Mouse (Mus musculus) limb, embryonic 14.5 days (tissue): ENCODE data around the gene Tshz2. TPM values are rescaled to one million over a fixed set of nuclear protein-coding genes. Genes with fewer than 3 reads are reported as not detected.
A peak's percentile ranks its signal among the peaks of the same experiment; 100 is the strongest.

ENCODE experiments used
- ATAC-seq: fragments of 200-750 bp; cut with Nextera tagmentation; 2 replicates; pipeline ENCODE4 v1.8.0; 2017; ENCODE audit warnings: low read depth, moderate number of reproducible peaks, moderate TSS enrichment; ENCODE audit not compliant: low FRiP score
- DNase-seq: peaks from one replicate; pipeline ENCODE4 v3.0.0-alpha.2; 2015; ENCODE audit warnings: low spot score
- H3K27ac ChIP-seq: fragments of 300-500 bp; sonication (generic); replicated peaks from 2 replicates; pipeline ENCODE4 v1.5.1; 2014; ENCODE audit warnings: low read depth, mild to moderate bottlenecking, low read length, moderate library complexity, mixed read lengths
- H3K27me3 ChIP-seq: fragments of 300-500 bp; sonication (generic); 2 replicates; pipeline ENCODE4 v1.6.1; 2014; ENCODE audit warnings: low read length, mixed read lengths; ENCODE audit not compliant: control insufficient read depth, insufficient read depth
- H3K36me3 ChIP-seq: fragments of 300-500 bp; sonication (generic); 2 replicates; pipeline ENCODE4 v1.6.1; 2014; ENCODE audit warnings: mild to moderate bottlenecking, low read length, moderate library complexity, mixed read lengths; ENCODE audit not compliant: control insufficient read depth, insufficient read depth
- H3K4me1 ChIP-seq: fragments of 300-500 bp; sonication (generic); 2 replicates; pipeline ENCODE4 v1.6.1; 2014; ENCODE audit warnings: antibody characterized with exemption, low read length, mixed read lengths; ENCODE audit not compliant: control insufficient read depth, insufficient read depth
- H3K4me2 ChIP-seq: fragments of 300-500 bp; sonication (generic); replicated peaks from 2 replicates; pipeline ENCODE4 v1.6.1; 2014; ENCODE audit warnings: low read depth, mild to moderate bottlenecking, low read length, moderate library complexity; ENCODE audit not compliant: severe bottlenecking
- H3K4me3 ChIP-seq: fragments of 300-500 bp; sonication (generic); replicated peaks from 2 replicates; pipeline ENCODE4 v1.5.1; 2014; ENCODE audit warnings: low read length
- H3K9ac ChIP-seq: fragments of 300-500 bp; sonication (generic); 2 replicates; pipeline ENCODE4 v1.6.1; 2014; ENCODE audit warnings: mild to moderate bottlenecking, low read depth, low read length, moderate library complexity; ENCODE audit not compliant: severe bottlenecking
- H3K9me3 ChIP-seq: fragments of 300-500 bp; sonication (generic); 2 replicates; pipeline ENCODE4 v1.6.1; 2016; ENCODE audit warnings: low read length; ENCODE audit not compliant: control insufficient read depth
- POLR2A ChIP-seq: fragments of 200-500 bp; IDR thresholded peaks from 2 replicates; pipeline ENCODE4 v1.8.0; 2012; ENCODE audit warnings: inconsistent platforms, mild to moderate bottlenecking, moderate library complexity, borderline replicate concordance; ENCODE audit not compliant: insufficient read depth, insufficient read length; ENCODE audit errors: extremely low read depth
- WGBS: fragments of 180-500 bp; shearing (Covaris S2); extraction: QIAGEN DNeasy Blood & Tissue Kit; methylation state at CpG from one replicate; pipeline ENCODE4 v1.1.7; 2014; 5-methylcytosine and 5-hydroxymethylcytosine counted together
- polyA plus RNA-seq, 2 experiments: library from polyadenylated mRNA; depleted of rRNA in 1 of 2; stranded (reverse) in 1 of 2; unstranded in 1 of 2; fragments of >200 nt; fragmentation: Nextera tagmentation in 1 of 2; extraction: Ambion mirVana in 1 of 2; gene quantifications; 2 replicates each; pipeline versions ENCODE4 v1.2.1 to v1.2.3; 2012 to 2014

Gene Tshz2
- polyA plus RNA-seq, 2 experiments = 7.3 to 29.2 TPM

GRCm38 (mm10) chr2:169589697-169590096 is 43.1 kb upstream of the Tshz2 start:
- H3K9me3 ChIP-seq = no peaks in the 10 kb centered on the region
- no peak overlapping the region for H3K9ac ChIP-seq
- DNase-seq (no peak), ATAC-seq (no peak)
- peaks cover 15% of the 10 kb centered on the region for H3K4me1 ChIP-seq
- no peaks in the 10 kb centered on the region for H3K36me3 ChIP-seq
- no peaks in the 10 kb centered on the region for H3K27me3 ChIP-seq
- H3K4me2 ChIP-seq = no peak overlapping the region
- 92% methylated on average over 10 of the region's 10 CpGs for WGBS
- no peak overlapping the region for H3K27ac ChIP-seq
- no peak for TF ChIP-seq POLR2A
- H3K4me3 ChIP-seq = no peak overlapping the region

DNA sequence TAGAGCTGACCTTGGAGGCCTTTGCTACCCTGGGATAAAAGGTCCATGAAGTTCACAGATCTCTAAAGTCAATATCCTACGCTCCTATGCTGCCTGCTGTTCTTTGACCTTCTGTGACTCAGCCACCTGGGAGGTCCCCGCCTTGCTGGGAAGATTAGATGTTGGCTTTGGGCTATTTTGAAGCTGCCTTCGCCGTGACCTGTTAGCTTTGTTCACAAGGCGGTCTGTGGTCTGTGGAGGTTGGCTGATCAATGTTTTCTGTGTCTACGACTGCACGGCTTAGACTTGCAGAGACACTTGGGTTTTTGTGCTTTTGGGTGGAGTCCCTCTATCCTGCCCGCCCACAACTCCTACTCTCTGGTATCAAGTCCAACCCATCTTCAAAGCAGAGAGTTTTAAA is 42.4 kb upstream of the Tshz2 start:
- no peaks in the 10 kb centered on the region for H3K36me3 ChIP-seq
- no peak overlapping the region for H3K4me3 ChIP-seq
- H3K4me2 ChIP-seq = no peak overlapping the region
- H3K9me3 ChIP-seq = no peaks in the 10 kb centered on the region
- DNase-seq = no peak
- no peaks in the 10 kb centered on the region for H3K27me3 ChIP-seq
- 0 out of 2 replicates have a peak, but pooled peaks have one; percentile 23 for ATAC-seq
- H3K4me1 ChIP-seq = peaks cover 12% of the 10 kb centered on the region
- no peak overlapping the region for H3K9ac ChIP-seq
- no peak for TF ChIP-seq POLR2A
- no peak overlapping the region for H3K27ac ChIP-seq
- WGBS = 69% methylated on average over 8 of the region's 8 CpGs

- no peaks in the 10 kb centered on the region for H3K9me3 ChIP-seq
- no peak overlapping the region for H3K4me3 ChIP-seq
- H3K27me3 ChIP-seq = no peaks in the 10 kb centered on the region
- H3K4me2 ChIP-seq = no peak overlapping the region
- H3K9ac ChIP-seq = no peak overlapping the region
- ATAC-seq (no peak), DNase-seq (no peak)
- WGBS = 69% methylated on average over 3 of the region's 3 CpGs
- H3K27ac ChIP-seq = no peak overlapping the region
- TF ChIP-seq POLR2A = no peak
- no peaks in the 10 kb centered on the region for H3K36me3 ChIP-seq
- peaks cover 11% of the 10 kb centered on the region for H3K4me1 ChIP-seq
These were observed 39.1 kb upstream of the Tshz2 start for GRCm38 (mm10) chr2:169593742-169594141.

DNA sequence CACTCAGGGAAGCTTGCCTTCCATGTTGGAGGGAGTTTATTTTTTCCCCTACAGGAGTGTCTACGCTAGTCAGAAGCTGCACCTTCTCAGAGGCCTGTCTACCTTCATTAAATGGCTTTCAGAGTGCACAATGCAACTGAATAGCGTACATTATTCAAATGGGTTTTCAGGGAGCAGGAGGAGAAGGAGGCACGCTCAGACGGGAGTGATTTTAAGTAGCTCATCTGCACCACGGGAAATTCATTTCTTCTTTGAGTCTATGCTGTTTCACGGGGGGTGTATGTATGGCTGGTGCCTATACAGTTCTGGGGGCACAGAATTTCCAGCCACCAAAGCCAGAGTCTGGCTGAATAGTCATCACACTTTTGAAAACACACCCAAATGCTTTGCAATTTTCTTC is 35.5 kb upstream of the Tshz2 start:
- no peak for TF ChIP-seq POLR2A
- ATAC-seq (no peak), DNase-seq (no peak)
- no peaks in the 10 kb centered on the region for H3K9me3 ChIP-seq
- no peak overlapping the region for H3K9ac ChIP-seq
- 79% methylated on average over 6 of the region's 6 CpGs for WGBS
- no peak overlapping the region for H3K4me3 ChIP-seq
- H3K4me2 ChIP-seq = no peak overlapping the region
- peaks cover 6% of the 10 kb centered on the region; the same call in 1 of the 2 replicates for H3K4me1 ChIP-seq
- H3K27ac ChIP-seq = no peak overlapping the region
- H3K27me3 ChIP-seq = no peaks in the 10 kb centered on the region
- H3K36me3 ChIP-seq = no peaks in the 10 kb centered on the region

GRCm38 (mm10) chr2:169597971-169598370 is 34.8 kb upstream of the Tshz2 start:
- Histone ChIP-seq H3K27ac (no peak overlapping the region), H3K27me3 (no peaks in the 10 kb centered on the region), H3K4me3 (no peak overlapping the region), H3K4me2 (no peak overlapping the region), H3K36me3 (no peaks in the 10 kb centered on the region), H3K9ac (no peak overlapping the region), H3K9me3 (no peaks in the 10 kb centered on the region), H3K4me1 (peaks cover 6% of the 10 kb centered on the region; the same call in 1 of the 2 replicates)
- TF ChIP-seq POLR2A = no peak
- no peak for DNase-seq
- 83% methylated on average over 8 of the region's 8 CpGs for WGBS
- ATAC-seq = no peak

- Histone ChIP-seq H3K27me3 (no peaks in the 10 kb centered on the region), H3K9ac (no peak overlapping the region), H3K4me2 (no peak overlapping the region), H3K4me1 (peaks cover 6% of the 10 kb centered on the region; the same call in 1 of the 2 replicates), H3K27ac (no peak overlapping the region), H3K36me3 (no peaks in the 10 kb centered on the region), H3K9me3 (no peaks in the 10 kb centered on the region), H3K4me3 (no peak overlapping the region)
- TF ChIP-seq POLR2A = no peak
- DNase-seq (no peak), ATAC-seq (no peak)
- 79% methylated on average over 4 of the region's 4 CpGs for WGBS
These were observed 33.2 kb upstream of the Tshz2 start for GRCm38 (mm10) chr2:169599591-169599990.
